Mouse (Mus musculus) embryo, embryonic 10.5 days (tissue): ENCODE results near the gene Cpeb3.
"Not testable (repeated sequence)": the region's sequence is repeated elsewhere in the genome, so short reads cannot be mapped to it uniquely, and the experiment has no call there.

ENCODE experiments used
- DNase-seq: peaks from one replicate; pipeline ENCODE4 v3.0.0-alpha.2; 2015; ENCODE audit warnings: low spot score

The Cpeb3 gene

DNA sequence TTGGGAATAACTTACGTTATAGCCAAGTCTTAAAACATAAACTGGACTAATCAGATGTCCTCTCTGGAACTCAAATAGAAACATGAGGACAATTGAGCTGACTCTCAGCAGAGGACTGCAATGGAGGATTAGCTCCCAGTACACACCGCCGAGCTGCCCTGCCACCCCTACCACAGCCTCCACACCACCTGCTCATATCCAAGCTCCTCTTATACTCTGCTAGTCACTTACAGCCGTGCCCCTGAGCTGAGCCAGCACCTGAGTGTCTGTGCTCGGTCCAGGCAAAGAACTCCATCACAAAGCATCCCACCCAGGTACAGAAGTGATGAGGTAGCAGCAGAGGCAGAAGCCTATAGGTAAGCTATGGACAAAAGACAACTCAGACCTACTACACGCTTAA lies 129.2 kb downstream of the Cpeb3 start:
- DNase-seq, result no peak

- no peak for DNase-seq
Observed at GRCm38 (mm10) chr19:37078571-37078970, 129.8 kb downstream of the Cpeb3 start.

DNA sequence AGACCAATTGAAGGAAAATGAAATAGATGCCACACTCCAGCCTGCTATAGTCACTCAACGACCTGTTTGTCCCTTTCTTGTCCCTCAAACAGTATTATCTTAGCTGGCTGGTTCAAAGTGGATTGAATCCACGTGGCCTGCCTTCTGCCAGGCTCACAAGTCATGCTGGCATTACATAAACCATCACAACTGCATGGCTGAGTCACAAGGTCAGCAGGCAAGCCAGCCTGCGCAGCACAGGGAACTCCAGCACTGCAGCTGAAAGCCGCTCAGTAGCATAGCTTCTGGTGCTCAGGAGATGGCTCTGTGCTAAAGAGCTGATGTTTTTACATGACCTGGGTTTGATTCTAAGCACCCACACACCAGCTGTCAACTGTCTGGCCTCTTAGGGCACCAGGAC lies 130.3 kb downstream of the Cpeb3 start:
- DNase-seq, result no peak

GRCm38 (mm10) chr19:37077258-37077657 lies 131.1 kb downstream of the Cpeb3 start:
- not testable (repeated sequence) for DNase-seq

- DNase-seq, result no peak
Observed at GRCm38 (mm10) chr19:37076646-37077045, 131.8 kb downstream of the Cpeb3 start.

DNA sequence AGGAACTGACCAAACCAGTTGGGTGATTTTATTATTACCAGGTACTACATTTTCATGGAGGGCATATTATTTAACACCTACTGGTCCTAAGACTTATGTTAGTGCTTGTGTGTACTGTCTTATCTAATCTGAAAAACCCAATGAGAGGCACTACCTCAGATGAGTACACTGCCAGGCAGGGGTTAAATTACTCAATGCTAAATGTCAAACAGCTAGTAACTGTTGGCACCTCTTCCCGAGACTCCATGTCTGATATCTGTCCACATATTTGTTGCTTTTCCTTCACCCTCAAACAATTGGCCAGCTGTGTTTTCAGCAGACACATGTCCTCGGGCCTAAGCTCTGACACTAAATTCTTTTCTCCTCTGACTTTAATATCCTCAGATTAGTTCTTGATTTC lies 132.3 kb downstream of the Cpeb3 start:
- DNase-seq, result no peak

- no peak for DNase-seq
Observed at GRCm38 (mm10) chr19:37075690-37076089, 132.7 kb downstream of the Cpeb3 start.

- no peak for DNase-seq
Observed at GRCm38 (mm10) chr19:37074726-37075125, 133.7 kb downstream of the Cpeb3 start.

- no peak for DNase-seq
Observed at GRCm38 (mm10) chr19:37074276-37074675, 134.1 kb downstream of the Cpeb3 start.

- no peak for DNase-seq
Observed at GRCm38 (mm10) chr19:37072871-37073629, 135.4 kb downstream of the Cpeb3 start.

- no peak for DNase-seq
Observed at GRCm38 (mm10) chr19:37069243-37069642, 139.2 kb downstream of the Cpeb3 start.

GRCm38 (mm10) chr19:37060078-37060477 lies 148.3 kb downstream of the Cpeb3 start:
- no peak for DNase-seq

DNA sequence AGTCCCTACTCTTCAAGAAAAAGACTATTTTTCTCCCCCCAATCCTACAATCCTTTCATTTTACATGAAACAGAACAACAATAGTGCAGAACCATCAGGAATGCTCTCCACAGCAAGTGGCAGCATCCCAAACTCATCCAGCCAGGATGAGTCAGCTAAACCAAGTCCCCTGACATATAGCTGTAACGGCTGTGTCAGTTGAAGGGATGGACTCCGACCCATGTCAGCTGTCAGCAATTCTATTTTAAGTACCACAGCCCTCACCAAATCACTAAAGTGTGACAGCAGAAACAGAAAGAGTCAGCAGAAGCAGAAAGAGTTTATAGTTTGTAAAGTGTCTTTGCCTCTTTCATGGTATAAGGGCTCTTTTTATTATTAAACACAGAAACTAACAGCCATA lies 148.8 kb downstream of the Cpeb3 start:
- no peak for DNase-seq

DNA sequence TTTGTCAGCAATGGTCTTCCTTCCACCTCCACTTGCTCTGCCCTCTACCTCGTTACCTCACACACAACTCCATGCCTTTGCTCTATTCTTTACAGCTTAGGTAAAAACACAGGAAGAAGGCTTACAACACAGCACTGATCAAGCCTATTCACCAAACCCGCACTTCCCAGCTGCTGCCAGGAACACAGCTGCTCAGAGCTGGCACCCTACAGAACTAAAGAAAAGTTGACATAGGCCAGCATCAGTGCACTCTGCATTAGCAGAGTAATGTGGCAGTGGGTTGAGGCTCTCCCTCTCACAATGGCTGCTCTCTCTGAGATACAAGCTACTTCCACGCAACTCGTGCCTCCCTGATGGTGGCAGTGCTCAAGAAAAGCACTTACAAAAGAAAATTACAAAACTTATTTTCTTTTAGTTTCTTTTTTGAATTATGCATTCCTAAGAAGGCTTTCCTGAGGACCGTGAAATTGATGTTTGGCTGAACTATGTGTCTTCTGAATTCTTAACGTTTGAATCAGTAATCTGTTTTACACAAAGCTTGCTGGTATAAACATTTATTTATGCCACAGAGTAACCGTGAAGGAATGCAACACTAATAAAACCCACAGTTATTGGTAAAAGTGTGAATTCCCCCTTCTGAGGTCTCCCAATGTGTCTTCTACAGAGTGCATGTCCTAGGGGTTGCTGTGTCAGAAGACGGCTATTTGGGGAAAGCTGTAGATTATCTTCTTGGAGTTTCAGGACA lies 151.1 kb downstream of the Cpeb3 start:
- no peak for DNase-seq

DNA sequence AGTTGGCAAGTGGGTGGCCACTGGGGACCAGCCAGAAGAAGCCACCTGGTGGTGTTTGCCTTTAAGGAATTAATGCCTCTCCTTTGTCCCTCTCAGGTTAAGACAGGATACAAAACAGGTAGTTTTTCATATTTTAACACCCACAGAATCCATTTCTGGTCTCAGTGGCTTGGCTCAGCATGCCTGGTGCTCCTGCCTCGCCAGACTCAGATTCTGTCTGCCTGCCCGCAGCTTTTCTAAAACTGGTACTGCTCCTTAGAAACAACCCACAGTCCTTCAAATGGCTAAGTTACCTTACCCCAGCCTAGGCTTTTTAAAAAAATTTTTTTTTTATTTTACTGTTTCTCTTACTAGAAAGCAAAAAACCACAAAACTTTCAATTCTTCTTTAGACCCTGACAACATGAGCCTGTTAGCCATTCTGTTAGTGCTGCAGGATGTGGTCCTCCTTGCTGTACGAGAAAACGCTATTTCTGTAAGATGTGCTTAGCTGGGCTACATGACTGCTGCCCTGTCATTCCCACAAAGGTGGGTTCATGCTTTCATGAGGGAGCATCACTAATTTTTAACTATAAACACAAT lies 152.3 kb downstream of the Cpeb3 start:
- DNase-seq, result no peak

DNA sequence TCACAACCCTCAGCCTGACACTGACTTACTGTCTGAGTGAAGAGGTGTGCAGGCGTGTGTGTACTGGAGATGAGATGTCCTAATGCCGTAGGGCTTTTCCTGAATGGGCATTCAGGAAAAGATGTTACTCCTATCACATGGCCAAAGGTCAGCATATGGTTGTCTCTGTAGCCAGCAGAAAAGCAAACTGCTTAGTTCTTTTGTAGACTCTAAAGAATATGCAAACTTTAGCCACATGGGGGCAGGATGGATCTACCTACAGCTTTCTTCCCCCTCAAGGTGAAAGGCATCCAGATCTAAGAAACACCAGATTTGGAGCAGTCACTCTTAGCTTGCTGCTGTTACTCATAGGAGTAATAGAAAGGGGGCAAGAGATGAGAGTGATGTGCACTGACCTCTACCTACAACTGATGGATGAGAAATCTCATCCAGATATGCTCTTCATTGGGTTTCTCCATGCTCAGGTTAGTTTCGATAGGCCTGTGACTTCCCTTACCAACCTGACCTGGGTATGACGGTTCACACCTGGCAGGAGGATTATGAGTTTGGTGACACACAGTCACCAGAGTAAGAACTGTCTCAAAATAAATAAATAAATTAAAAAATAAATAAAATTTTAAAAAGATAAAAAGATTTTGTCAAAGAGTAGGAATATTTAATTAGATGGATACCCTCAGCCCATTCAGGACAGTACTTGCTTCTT lies 157.6 kb downstream of the Cpeb3 start:
- DNase-seq, result peak; percentile 84

DNA sequence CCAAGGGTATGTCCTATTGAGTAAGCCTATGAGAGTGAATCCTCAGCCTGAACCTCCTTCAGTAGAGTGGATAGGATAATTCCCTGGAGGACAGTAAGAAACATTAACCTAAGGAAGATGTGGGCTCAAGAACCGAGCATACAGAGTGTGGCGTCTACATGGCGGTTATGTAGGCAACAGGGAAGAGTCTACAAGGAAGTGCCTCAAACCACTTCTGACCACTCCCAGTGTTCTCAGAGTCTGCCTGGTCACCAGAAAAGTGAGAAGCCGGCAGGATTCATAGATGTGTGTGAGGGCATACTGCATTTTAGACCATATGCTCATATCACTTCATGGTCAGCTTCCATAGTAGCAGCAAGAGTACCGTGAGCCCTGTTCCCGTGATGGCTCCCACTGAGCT lies 159.9 kb downstream of the Cpeb3 start:
- no peak for DNase-seq

DNA sequence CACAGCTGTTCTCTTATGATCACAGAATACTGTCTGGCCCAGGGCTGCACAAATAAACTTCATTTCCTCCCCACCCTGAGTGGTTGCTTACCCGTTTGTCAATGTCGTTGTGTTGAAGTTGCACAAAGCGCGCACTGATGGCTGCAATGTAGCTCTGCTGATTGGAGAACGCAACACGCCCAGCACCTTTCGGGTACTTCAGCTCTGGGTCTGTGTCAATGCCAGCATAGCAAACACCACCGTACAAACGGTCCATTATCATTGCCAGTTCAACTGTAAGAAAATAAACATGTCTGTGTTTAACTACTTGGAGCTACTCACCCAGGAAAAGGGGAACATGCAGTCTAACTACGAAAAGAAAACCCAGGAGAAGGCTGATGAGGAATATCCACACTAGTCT lies 164.0 kb downstream of the Cpeb3 start:
- DNase-seq, result no peak

DNA sequence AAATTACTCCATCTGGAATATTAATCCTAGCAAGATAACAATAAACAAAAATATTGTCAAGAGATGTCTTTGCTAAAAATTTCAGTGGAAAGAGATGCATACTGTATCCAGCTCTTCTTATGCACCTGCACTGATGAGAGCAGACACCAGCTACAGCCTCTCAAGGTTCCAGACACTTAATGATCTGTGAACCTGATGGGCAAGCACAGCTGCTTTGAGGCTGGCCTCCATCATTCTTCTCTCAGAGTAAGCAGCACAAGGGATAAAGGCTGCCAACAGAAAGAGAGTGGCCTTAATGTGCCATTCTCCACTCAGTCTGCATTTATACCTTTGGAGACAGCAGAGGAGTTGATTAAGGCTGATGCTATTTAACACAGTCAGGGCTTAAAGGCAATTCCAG lies 167.5 kb downstream of the Cpeb3 start:
- DNase-seq, result no peak

- no peak for DNase-seq
Observed at GRCm38 (mm10) chr19:37032364-37032763, 176.0 kb downstream of the Cpeb3 start.

GRCm38 (mm10) chr19:37031446-37031845 lies 177.0 kb downstream of the Cpeb3 start:
- DNase-seq, result no peak

DNA sequence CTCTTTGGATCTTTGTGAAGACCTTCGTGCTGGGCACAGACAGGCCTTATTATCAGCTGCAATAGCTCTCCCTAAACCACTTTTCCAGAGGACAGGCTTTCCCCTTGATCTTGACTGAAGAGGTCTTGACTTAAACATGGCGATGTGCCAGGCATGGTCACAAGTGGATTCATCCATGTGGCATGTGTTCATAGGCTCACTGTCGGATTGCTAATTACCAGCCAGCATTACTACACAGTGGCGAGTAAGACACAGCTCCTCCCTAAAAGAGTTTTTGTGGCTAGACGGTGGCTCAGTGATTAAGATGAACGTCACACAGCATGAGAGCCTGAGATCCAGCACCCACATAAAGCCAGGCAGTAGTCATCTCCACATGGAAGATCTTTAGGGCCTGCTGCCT lies 178.6 kb downstream of the Cpeb3 start:
- DNase-seq, result no peak

- DNase-seq, result no peak
Observed at GRCm38 (mm10) chr19:37026408-37026807, 182.0 kb downstream of the Cpeb3 start.
